Mouse (Mus musculus): ENCODE measurements around the gene Cdc42ep5. TPM values are rescaled to one million over a fixed set of nuclear protein-coding genes. Genes with fewer than 3 reads are reported as not detected.
A peak's percentile ranks its signal among the peaks of the same experiment; 100 is the strongest.

Cdc42ep5 gene
- total and polyA plus RNA-seq, 3 experiments, result 0.33 to 0.62 TPM; not detected in 1

DNA sequence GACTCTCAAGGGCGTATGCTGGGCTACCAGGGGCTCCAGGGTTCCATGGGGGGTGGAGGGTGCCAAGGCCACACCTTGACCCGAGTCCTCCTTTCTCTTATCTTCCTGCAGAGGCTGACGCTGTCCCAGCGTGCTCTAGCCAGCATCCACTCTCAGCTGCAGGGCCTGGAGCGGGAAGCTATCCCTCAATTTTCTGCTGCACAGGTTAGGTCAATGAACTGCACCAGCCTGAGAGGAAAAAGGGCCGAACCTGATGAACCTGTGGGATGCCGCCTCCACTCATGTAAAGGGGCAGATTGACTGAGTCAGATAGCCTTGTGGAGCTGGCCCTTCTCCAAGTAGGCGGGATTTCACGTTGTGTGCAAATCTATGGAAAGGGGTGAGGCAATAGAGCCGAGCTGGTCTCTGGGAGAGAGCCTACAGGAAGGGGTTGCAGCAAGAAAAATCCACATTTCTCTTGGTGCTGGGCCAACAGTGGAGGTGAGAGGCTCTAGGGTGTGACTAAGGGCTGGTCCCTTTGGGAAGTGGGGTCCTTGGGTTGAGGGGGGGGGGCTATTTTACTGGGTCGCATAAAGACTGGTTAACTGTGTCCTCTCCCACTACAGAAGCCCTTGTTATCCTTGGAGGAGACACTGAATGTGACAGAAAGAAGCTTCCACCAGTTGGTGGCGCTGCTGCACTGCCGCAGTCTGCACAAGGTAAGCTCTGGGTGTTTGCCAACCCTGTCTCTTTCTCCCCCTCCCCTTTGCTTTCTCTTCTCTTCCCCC lies 33.8 kb downstream of the Cdc42ep5 start:
- DNase-seq (ENCODE audit: low spot score), result peak; percentile 62
- TF ChIP-seq POLR2AphosphoS5 (IDR thresholded peaks at IDR 0.05; ENCODE audit: insufficient replicate concordance, low read depth, low read length) (no peak), GATA1 (IDR thresholded peaks at IDR 0.05; ENCODE audit: borderline replicate concordance, low read length) (no peak), GATA2 (IDR thresholded peaks at IDR 0.05; ENCODE audit: borderline replicate concordance, low read depth, low read length) (no peak), CTCF (IDR thresholded peaks at IDR 0.05; ENCODE audit: low read depth, low read length) (peak; percentile 84), TAL1 (conservative IDR thresholded peaks at IDR 0.05; ENCODE audit: low read depth, low read length) (no peak)
- no peaks in the 10 kb centered on the region for H3K9me3 ChIP-seq (replicated peaks)
- no peak overlapping the region for H3K4me3 ChIP-seq (ENCODE audit: low read depth, low read length)
- peaks cover 21% of the 10 kb centered on the region for H3K4me1 ChIP-seq (ENCODE audit: insufficient read depth, low read depth, low read length)
- H3K27me3 ChIP-seq (ENCODE audit: insufficient read depth, low read length), result no peaks in the 10 kb centered on the region
- peak; percentile 68; the same call in 1 of the 2 replicates for ATAC-seq (ENCODE audit: extremely low read depth, insufficient number of reproducible peaks, low FRiP score, poor library complexity, severe bottlenecking)
- H3K36me3 ChIP-seq (replicated peaks), result peaks cover 45% of the 10 kb centered on the region

DNA sequence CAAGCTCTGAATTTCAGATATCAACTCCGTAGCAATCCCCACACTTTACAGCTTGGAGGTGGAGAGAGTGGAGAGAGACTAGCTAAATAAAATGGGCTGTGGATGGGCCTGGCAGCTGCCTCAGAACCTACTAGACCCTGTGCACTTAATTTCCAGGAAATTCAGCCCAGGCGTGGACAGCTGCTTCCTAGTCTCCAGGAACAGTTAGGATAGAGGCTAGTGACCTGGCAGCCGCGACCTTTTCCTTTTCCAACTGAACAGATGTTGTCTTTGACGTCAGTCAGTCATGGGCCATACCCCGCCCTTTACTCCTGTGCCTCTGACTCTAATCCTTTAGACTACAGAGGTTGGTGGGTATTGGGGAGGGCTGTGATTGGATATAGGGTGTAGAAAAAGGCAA lies 35.8 kb downstream of the Cdc42ep5 start:
- Histone ChIP-seq H3K36me3 (replicated peaks) (peaks cover 35% of the 10 kb centered on the region), H3K9me3 (replicated peaks) (no peaks in the 10 kb centered on the region), H3K4me3 (ENCODE audit: low read depth, low read length) (no peak overlapping the region), H3K4me1 (ENCODE audit: insufficient read depth, low read depth, low read length) (peaks cover 9% of the 10 kb centered on the region), H3K27me3 (ENCODE audit: insufficient read depth, low read length) (peaks cover 5% of the 10 kb centered on the region; the same call in 1 of the 2 replicates)
- no peak for TF ChIP-seq POLR2AphosphoS5 (IDR thresholded peaks at IDR 0.05; ENCODE audit: insufficient replicate concordance, low read depth, low read length)
- no peak for TF ChIP-seq CTCF (IDR thresholded peaks at IDR 0.05; ENCODE audit: low read depth, low read length)
- no peak for TF ChIP-seq GATA2 (IDR thresholded peaks at IDR 0.05; ENCODE audit: borderline replicate concordance, low read depth, low read length)
- TF ChIP-seq TAL1 (conservative IDR thresholded peaks at IDR 0.05; ENCODE audit: low read depth, low read length), result no peak
- TF ChIP-seq GATA1 (IDR thresholded peaks at IDR 0.05; ENCODE audit: borderline replicate concordance, low read length), result no peak
- DNase-seq (ENCODE audit: low spot score) (no peak), ATAC-seq (ENCODE audit: extremely low read depth, insufficient number of reproducible peaks, low FRiP score, poor library complexity, severe bottlenecking) (no peak)

DNA sequence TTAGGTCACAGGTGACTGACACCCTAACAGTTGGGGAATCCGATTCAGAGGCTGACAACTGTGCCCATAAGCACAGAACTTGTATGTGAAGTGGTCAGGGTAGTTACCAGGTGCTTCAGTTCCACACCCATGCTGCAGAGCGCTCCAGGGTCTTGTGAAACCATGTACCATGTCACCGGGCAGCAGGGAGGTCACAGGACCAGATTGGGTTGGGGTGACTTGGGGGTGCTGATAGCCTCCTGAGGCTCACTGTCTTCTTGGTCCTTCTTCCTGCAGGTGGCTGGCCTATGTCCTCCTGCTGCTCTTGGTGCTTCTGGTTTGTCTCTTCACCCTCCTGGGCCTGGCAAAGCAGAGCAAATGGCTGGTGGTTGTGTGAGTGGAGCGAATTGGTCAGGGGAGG lies 36.8 kb downstream of the Cdc42ep5 start:
- H3K27me3 ChIP-seq (ENCODE audit: insufficient read depth, low read length), result peaks cover 5% of the 10 kb centered on the region; the same call in 1 of the 2 replicates
- peaks cover 26% of the 10 kb centered on the region for H3K36me3 ChIP-seq (replicated peaks)
- TF ChIP-seq CTCF (IDR thresholded peaks at IDR 0.05; ENCODE audit: low read depth, low read length), result no peak
- TF ChIP-seq GATA2 (IDR thresholded peaks at IDR 0.05; ENCODE audit: borderline replicate concordance, low read depth, low read length), result no peak
- TF ChIP-seq GATA1 (IDR thresholded peaks at IDR 0.05; ENCODE audit: borderline replicate concordance, low read length), result no peak
- no peak for TF ChIP-seq POLR2AphosphoS5 (IDR thresholded peaks at IDR 0.05; ENCODE audit: insufficient replicate concordance, low read depth, low read length)
- TF ChIP-seq TAL1 (conservative IDR thresholded peaks at IDR 0.05; ENCODE audit: low read depth, low read length), result no peak
- H3K4me1 ChIP-seq (ENCODE audit: insufficient read depth, low read depth, low read length), result peaks cover 4% of the 10 kb centered on the region; the same call in 1 of the 2 replicates
- no peak for DNase-seq (ENCODE audit: low spot score)
- no peak for ATAC-seq (ENCODE audit: extremely low read depth, insufficient number of reproducible peaks, low FRiP score, poor library complexity, severe bottlenecking)
- H3K9me3 ChIP-seq (replicated peaks), result no peaks in the 10 kb centered on the region
- H3K4me3 ChIP-seq (ENCODE audit: low read depth, low read length), result no peak overlapping the region

DNA sequence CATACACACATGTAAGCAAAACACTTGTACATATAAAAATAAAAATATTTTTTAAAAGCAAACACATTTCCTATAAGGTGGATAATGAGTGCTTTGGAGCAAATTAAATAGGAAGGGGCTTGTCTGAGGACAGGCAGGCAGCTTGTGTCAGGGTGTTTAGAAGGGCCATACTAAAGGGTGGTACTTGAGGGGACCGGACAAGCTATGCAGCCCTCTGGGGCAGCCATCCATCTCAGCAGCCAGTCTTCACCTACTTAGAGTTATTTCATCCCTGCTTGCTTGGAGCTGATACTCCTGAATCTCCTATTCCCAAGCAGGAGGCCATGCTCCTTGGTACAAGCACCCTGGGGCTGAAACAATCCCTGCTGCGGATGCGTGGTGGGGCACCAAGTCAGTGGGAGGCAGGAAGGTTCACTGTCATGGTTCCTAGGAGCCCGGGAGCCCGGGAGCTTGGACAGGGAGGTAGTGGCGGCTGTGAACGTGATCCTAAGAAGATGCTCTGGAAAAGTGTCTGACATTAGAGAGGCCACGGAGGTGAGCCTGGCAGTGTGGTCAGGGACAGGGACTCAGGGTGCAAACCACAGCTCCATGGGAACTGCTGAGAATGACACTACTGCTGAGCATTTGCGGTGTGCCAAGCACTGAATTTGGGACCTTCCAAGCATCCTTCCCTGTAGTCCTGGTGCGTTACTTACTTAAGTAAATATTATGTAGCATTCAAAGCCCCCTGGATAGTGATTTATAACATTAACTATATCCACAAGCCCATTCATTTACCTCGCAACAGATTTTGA lies 37.5 kb downstream of the Cdc42ep5 start:
- Histone ChIP-seq H3K4me1 (ENCODE audit: insufficient read depth, low read depth, low read length) (peaks cover 4% of the 10 kb centered on the region; the same call in 1 of the 2 replicates), H3K9me3 (replicated peaks) (no peaks in the 10 kb centered on the region), H3K36me3 (replicated peaks) (peaks cover 19% of the 10 kb centered on the region), H3K27me3 (ENCODE audit: insufficient read depth, low read length) (peaks cover 8% of the 10 kb centered on the region; the same call in 1 of the 2 replicates), H3K4me3 (ENCODE audit: low read depth, low read length) (no peak overlapping the region)
- no peak for ATAC-seq (ENCODE audit: extremely low read depth, insufficient number of reproducible peaks, low FRiP score, poor library complexity, severe bottlenecking)
- no peak for DNase-seq (ENCODE audit: low spot score)
- TF ChIP-seq POLR2AphosphoS5 (IDR thresholded peaks at IDR 0.05; ENCODE audit: insufficient replicate concordance, low read depth, low read length) (no peak), GATA1 (IDR thresholded peaks at IDR 0.05; ENCODE audit: borderline replicate concordance, low read length) (no peak), GATA2 (IDR thresholded peaks at IDR 0.05; ENCODE audit: borderline replicate concordance, low read depth, low read length) (no peak), TAL1 (conservative IDR thresholded peaks at IDR 0.05; ENCODE audit: low read depth, low read length) (no peak), CTCF (IDR thresholded peaks at IDR 0.05; ENCODE audit: low read depth, low read length) (no peak)

DNA sequence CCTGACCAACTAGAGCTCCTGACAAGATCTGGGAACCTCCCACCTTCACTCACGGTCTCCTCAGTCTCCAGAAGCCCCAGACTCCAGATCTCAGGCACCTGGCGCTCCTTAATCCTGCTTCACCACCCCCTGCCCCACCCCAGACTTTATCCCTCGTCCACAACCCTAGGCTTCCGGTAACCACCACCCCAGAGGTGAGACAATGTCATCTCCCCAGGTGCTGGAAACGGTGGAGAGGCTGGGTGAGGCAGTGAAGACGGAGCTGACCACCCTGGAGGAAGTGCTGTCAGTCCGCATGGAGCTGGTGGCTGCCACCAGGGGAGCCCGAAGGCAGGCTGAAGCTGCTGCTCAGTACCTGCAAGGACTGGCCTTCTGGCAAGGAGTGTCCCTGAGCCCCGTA lies 39.4 kb downstream of the Cdc42ep5 start:
- Histone ChIP-seq H3K9me3 (replicated peaks) (no peaks in the 10 kb centered on the region), H3K4me3 (ENCODE audit: low read depth, low read length) (no peak overlapping the region), H3K27me3 (ENCODE audit: insufficient read depth, low read length) (peaks cover 23% of the 10 kb centered on the region), H3K36me3 (replicated peaks) (peaks cover 6% of the 10 kb centered on the region), H3K4me1 (ENCODE audit: insufficient read depth, low read depth, low read length) (peaks cover 6% of the 10 kb centered on the region; the same call in 1 of the 2 replicates)
- TF ChIP-seq GATA2 (IDR thresholded peaks at IDR 0.05; ENCODE audit: borderline replicate concordance, low read depth, low read length), result no peak
- no peak for TF ChIP-seq POLR2AphosphoS5 (IDR thresholded peaks at IDR 0.05; ENCODE audit: insufficient replicate concordance, low read depth, low read length)
- TF ChIP-seq TAL1 (conservative IDR thresholded peaks at IDR 0.05; ENCODE audit: low read depth, low read length), result no peak
- TF ChIP-seq CTCF (IDR thresholded peaks at IDR 0.05; ENCODE audit: low read depth, low read length), result no peak
- ATAC-seq (ENCODE audit: extremely low read depth, insufficient number of reproducible peaks, low FRiP score, poor library complexity, severe bottlenecking) (no peak), DNase-seq (ENCODE audit: low spot score) (no peak)

DNA sequence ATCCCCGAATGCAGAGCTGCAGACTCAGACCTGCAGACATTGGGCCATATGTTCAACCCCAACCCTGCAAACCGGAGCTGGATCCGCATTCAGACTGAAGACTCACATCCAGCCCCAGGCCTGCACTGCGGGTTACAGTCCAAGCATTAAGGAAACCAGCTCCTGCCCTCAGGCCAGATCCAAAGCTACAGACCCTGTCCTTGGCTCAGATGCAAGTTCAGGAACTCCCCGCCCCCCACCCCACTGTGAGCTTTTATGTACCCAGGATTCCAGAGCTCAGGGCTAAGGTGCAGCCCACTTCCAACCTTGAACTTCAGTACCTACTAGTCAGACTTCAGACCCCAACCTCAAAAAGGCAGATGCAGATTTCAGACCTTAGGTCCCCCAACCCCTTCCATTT lies 39.8 kb downstream of the Cdc42ep5 start:
- Histone ChIP-seq H3K9me3 (replicated peaks) (no peaks in the 10 kb centered on the region), H3K4me1 (ENCODE audit: insufficient read depth, low read depth, low read length) (peaks cover 6% of the 10 kb centered on the region; the same call in 1 of the 2 replicates), H3K36me3 (replicated peaks) (peaks cover 6% of the 10 kb centered on the region), H3K4me3 (ENCODE audit: low read depth, low read length) (no peak overlapping the region), H3K27me3 (ENCODE audit: insufficient read depth, low read length) (peaks cover 26% of the 10 kb centered on the region)
- TF ChIP-seq POLR2AphosphoS5 (IDR thresholded peaks at IDR 0.05; ENCODE audit: insufficient replicate concordance, low read depth, low read length), result no peak
- TF ChIP-seq GATA1 (IDR thresholded peaks at IDR 0.05; ENCODE audit: borderline replicate concordance, low read length), result no peak
- TF ChIP-seq CTCF (IDR thresholded peaks at IDR 0.05; ENCODE audit: low read depth, low read length), result no peak
- TF ChIP-seq TAL1 (conservative IDR thresholded peaks at IDR 0.05; ENCODE audit: low read depth, low read length), result no peak
- TF ChIP-seq GATA2 (IDR thresholded peaks at IDR 0.05; ENCODE audit: borderline replicate concordance, low read depth, low read length), result no peak
- no peak for DNase-seq (ENCODE audit: low spot score)
- no peak for ATAC-seq (ENCODE audit: extremely low read depth, insufficient number of reproducible peaks, low FRiP score, poor library complexity, severe bottlenecking)

Measured in G1E (cell line).